Mouse (Mus musculus) hindbrain, embryonic 16.5 days (tissue): Measurements from ENCODE around the gene Phf3. TPM values are rescaled to one million over a fixed set of nuclear protein-coding genes. Genes with fewer than 3 reads are reported as not detected.
"Not testable (repeated sequence)": the region's sequence is repeated elsewhere in the genome, so short reads cannot be mapped to it uniquely, and the experiment has no call there.

ENCODE experiments used
- ATAC-seq: fragments of 200-750 bp; cut with Nextera tagmentation; 2 replicates; pipeline ENCODE4 v1.8.0; 2017; ENCODE audit warnings: moderate TSS enrichment, moderate library complexity
- H3K27ac ChIP-seq: fragments of 300-500 bp; sonication (generic); 2 replicates; pipeline ENCODE4 v1.5.1; 2014; ENCODE audit warnings: low read depth, mild to moderate bottlenecking, control low read depth, low read length, moderate library complexity
- H3K27me3 ChIP-seq: fragments of 300-500 bp; sonication (generic); replicated peaks from 2 replicates; pipeline ENCODE4 v1.6.1; 2014; ENCODE audit warnings: low read length; ENCODE audit not compliant: control insufficient read depth, insufficient read depth
- H3K36me3 ChIP-seq: fragments of 300-500 bp; sonication (generic); 2 replicates; pipeline ENCODE4 v1.6.1; 2014; ENCODE audit warnings: mild to moderate bottlenecking, low read length, moderate library complexity, mixed read lengths; ENCODE audit not compliant: control insufficient read depth, insufficient read depth
- H3K4me1 ChIP-seq: fragments of 300-500 bp; sonication (generic); 2 replicates; pipeline ENCODE4 v1.6.1; 2014; ENCODE audit warnings: low read depth, low read length; ENCODE audit not compliant: control insufficient read depth, insufficient read depth
- H3K4me2 ChIP-seq: fragments of 300-500 bp; sonication (generic); 2 replicates; pipeline ENCODE4 v1.6.1; 2014; ENCODE audit warnings: mild to moderate bottlenecking, low read length, control low read depth, moderate library complexity
- H3K4me3 ChIP-seq: fragments of 300-500 bp; sonication (generic); 2 replicates; pipeline ENCODE4 v1.5.1; 2014; ENCODE audit warnings: mild to moderate bottlenecking, low read length, control low read depth, moderate library complexity
- H3K9ac ChIP-seq: fragments of 300-500 bp; sonication (generic); 2 replicates; pipeline ENCODE4 v1.6.1; 2014; ENCODE audit warnings: low read depth, mild to moderate bottlenecking, control low read depth, low read length, moderate library complexity
- H3K9me3 ChIP-seq: fragments of 300-500 bp; sonication (generic); 2 replicates; pipeline ENCODE4 v1.6.1; 2014; ENCODE audit warnings: mild to moderate bottlenecking, low read length, moderate library complexity; ENCODE audit not compliant: control insufficient read depth
- WGBS: fragments of 180-500 bp; shearing (Covaris S2); extraction: QIAGEN DNeasy Blood & Tissue Kit; methylation state at CpG from one replicate; pipeline ENCODE4 v1.1.7; 2014; 5-methylcytosine and 5-hydroxymethylcytosine counted together
- polyA plus RNA-seq: library from polyadenylated mRNA; unstranded; fragments of >200 nt; fragmentation: Nextera tagmentation; extraction: Ambion mirVana; gene quantifications from 2 replicates; pipeline ENCODE4 v1.2.1, GENCODE M21; 2015

The Phf3 gene
- polyA plus RNA-seq, 1 experiment from 2014 or later, result 29.3 TPM

DNA sequence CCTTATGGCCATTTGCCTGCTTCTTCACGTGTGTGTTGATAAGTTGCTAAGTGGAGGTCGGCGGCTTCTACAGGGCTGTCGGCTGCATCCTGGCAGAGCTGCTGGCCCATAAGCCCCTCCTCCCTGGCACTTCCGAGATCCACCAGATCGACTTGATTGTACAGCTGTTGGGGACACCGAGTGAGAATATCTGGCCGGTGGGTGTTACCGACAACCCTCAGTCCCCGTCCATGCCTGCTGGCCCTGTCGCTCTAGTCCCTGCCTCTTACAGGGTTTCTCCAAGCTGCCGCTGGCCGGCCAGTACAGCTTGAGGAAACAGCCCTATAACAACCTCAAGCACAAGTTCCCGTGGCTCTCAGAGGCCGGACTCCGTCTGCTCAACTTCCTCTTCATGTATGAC, 103.1 kb downstream of the Phf3 start:
- WGBS, result 90% methylated on average over 13 of the region's 16 CpGs
- H3K4me2 ChIP-seq, ATAC-seq, H3K27me3 ChIP-seq, H3K36me3 ChIP-seq, H3K27ac ChIP-seq, H3K4me3 ChIP-seq, H3K9ac ChIP-seq, H3K4me1 ChIP-seq, H3K9me3 ChIP-seq: not testable (repeated sequence)

DNA sequence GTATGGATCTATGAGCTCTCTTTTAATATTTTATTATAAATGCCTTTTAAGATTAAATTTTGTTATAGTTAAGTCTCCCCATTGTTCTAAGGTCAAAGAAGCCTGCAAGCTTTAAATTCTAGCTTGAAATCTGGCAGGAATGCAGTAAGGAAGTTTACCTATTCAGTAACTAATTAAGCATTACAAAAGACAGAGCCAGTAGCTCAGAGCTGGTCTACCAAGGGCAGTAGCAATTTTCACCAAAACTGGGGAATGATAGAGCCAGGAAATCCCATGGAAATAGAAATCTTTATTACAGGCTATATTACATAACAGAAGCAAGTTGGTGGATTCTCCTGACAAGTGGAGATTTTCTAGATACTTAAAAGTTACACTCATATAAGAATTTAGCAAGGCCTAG, 116.9 kb downstream of the Phf3 start:
- H3K27me3 ChIP-seq, result no peaks in the 10 kb centered on the region
- no peak for ATAC-seq
- no peaks in the 10 kb centered on the region for H3K36me3 ChIP-seq
- H3K4me2 ChIP-seq, result no peak overlapping the region
- no peak overlapping the region for H3K9ac ChIP-seq
- no peaks in the 10 kb centered on the region for H3K9me3 ChIP-seq
- H3K4me3 ChIP-seq, result no peak overlapping the region
- no peak overlapping the region for H3K27ac ChIP-seq
- H3K4me1 ChIP-seq, result no peaks in the 10 kb centered on the region

DNA sequence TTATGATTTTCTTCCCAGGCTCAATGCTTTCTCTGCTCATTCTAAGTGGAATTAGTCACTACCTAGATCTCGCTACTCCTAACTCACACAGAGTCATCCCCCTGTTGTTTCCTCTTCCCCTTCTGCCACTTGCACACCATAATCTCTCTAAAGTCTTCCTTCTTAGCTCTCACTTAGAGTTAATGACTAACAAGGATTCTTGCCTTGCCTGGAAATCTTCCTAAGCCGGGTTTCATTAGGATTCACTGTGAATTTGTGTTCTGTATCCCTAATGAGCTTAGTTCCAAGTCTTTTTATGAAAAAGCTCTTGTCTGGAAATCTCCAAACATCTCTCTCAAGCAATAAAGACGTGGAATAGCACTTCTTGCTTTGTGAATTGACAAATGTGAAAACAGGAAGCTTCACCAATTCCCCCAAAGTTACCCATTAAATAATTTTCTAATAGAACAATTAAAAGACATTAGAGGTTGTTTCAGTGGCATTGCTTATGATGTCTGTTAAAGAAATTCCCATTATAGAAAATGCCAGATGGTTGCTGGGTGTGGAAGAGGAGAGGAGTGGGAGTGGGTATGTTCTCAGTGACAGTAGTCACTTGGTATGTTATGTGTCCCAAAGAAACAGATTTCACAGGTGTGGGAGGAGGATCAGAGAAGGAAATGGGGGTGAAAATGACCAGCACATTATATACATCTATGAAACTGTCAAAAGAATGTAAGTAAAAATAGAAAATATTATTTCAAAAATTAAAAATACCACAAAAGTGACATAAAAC, 118.1 kb downstream of the Phf3 start:
- Histone ChIP-seq H3K27me3 (no peaks in the 10 kb centered on the region), H3K27ac (no peak overlapping the region), H3K9me3 (no peaks in the 10 kb centered on the region), H3K4me3 (no peak overlapping the region), H3K4me2 (no peak overlapping the region), H3K9ac (no peak overlapping the region), H3K36me3 (no peaks in the 10 kb centered on the region), H3K4me1 (no peaks in the 10 kb centered on the region)
- ATAC-seq, result no peak
- 58% methylated on average over 3 of the region's 3 CpGs for WGBS

Other genes starting within 250 kb of the Phf3 start
- gene AC153137.1, start 104.0 kb upstream of the Phf3 start, polyA plus RNA-seq, result not detected in 2 replicates